Mouse (Mus musculus) hindlimb bud, embryonic 11.5 days (tissue): ENCODE data around the gene Olfr1457.

Experiments
- DNase-seq: peaks from one replicate; pipeline ENCODE4 v3.0.0-alpha.2; 2012; ENCODE audit warnings: low read depth, low spot score; ENCODE audit errors: extremely low spot score

The Olfr1457 gene

DNA sequence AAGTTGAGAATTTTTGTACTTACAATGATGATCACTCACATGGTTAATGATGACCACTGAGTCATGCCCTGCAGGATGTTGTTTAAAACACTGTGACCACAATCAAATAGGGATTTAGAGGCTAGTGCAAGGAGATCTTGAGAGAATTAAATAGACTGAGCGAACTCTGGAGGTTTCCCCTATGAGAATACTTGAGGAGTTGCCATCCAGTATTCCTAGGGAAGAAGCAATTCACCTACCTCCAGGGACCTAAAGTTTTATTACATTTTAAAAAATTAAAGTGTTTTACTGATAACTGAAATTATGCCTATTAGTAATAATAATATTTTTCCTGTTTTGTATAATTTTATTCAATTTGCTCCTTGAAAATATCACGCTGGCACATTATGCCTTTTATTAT lies at the start of gene Olfr1457:
TSS of gene Olfr1457 (minus strand) at position 101 of the 400 bp plus-strand sequence.
- no peak for DNase-seq

DNA sequence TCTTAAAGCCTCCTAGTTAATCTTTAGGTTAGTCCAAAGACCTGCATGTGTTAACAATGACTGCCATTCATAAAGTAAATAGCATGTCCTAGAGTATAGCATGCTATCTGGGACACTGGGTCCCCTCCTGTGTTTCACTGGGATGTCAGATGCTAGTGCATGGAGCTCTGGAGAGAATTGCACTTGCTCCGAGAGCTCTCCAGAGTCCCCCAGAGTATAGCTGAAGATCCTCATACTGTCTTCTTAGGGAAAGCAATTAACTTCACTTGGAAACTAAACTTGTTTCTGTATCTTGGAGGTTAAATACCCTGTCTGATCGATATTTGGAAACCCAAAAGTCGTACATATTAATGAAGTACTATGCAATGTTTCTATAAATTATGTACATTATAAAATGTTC lies 9.0 kb upstream of the Olfr1457 start, which contains the start of gene Olfr1458:
TSS of gene Olfr1458 (minus strand) at position 101 of the 400 bp plus-strand sequence.
- no peak for DNase-seq

DNA sequence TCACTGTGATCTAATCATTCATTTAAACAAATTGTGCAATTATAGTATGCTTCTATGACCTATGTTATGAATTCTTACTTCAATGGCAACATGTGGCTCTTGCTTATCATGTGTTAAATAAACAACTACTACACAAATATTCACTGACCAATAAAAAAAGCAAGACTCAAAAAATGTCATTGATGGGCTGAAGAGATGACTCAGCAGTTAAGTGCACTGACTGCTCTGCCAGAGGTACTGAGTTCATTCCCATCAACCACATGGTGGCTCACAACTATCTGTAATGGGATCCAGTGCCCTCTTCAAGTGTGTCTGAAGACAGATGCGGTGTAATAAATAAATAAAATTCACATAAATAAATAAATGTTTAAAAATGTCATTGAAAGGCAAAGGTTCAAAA lies 3.8 kb downstream of the Olfr1457 start:
- DNase-seq = no peak

DNA sequence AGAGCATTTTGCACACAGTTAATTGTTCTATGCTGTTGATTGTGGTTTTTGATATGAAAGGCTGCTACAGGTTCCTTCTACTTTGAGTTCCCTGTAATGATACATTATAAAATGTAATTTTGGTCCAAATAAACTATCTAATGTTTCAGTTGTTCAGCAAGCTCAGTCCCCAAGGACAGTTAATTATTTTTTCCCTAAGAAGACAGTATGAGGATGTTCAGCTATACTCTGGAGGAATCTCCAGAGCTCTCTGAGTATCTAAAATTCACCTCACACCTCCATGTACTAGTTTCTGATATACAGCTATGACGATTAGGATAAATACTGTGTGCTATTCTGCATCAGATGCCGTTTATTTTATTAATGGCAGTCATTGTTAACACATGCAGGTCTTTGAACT lies 37.4 kb downstream of the Olfr1457 start, which contains the start of gene Olfr1454:
TSS of gene Olfr1454 (plus strand) at position 301 of the 400 bp plus-strand sequence.
- no peak for DNase-seq
